Mouse (Mus musculus): ENCODE data around the gene Rims1. TPM values are rescaled to one million over a fixed set of nuclear protein-coding genes. Genes with fewer than 3 reads are reported as not detected.

The Rims1 gene
- polyA plus RNA-seq, 1 experiment from 2014 or later: 7.9 TPM

GRCm38 (mm10) chr1:22683455-22683854 is 122.3 kb downstream of the Rims1 start:
- no peak overlapping the region for H3K9ac ChIP-seq (ENCODE audit: low read length)
- H3K4me1 ChIP-seq (replicated peaks; ENCODE audit: control insufficient read depth, insufficient read depth): no peaks in the 10 kb centered on the region
- no peaks in the 10 kb centered on the region for H3K27me3 ChIP-seq (ENCODE audit: control insufficient read depth, insufficient read depth, low read length)
- no peaks in the 10 kb centered on the region for H3K9me3 ChIP-seq (ENCODE audit: control insufficient read depth, low read length)
- H3K36me3 ChIP-seq (ENCODE audit: control insufficient read depth, insufficient read depth, low read length): no peaks in the 10 kb centered on the region
- WGBS: 72% methylated on average over 4 of the region's 4 CpGs
- H3K4me2 ChIP-seq (replicated peaks; ENCODE audit: low read depth): no peak overlapping the region
- TF ChIP-seq EP300 (optimal IDR thresholded peaks at IDR 0.05): no peak
- no peak for TF ChIP-seq CTCF (IDR thresholded peaks at IDR 0.05; ENCODE audit: low read depth)
- ATAC-seq (ENCODE audit: low FRiP score, low TSS enrichment): no peak
- H3K4me3 ChIP-seq (ENCODE audit: low read depth, low read length): no peak overlapping the region
- H3K27ac ChIP-seq (replicated peaks): no peak overlapping the region
- DNase-seq (ENCODE audit: low spot score): no peak

- no peak overlapping the region for H3K27ac ChIP-seq (replicated peaks)
- no peak for ATAC-seq (ENCODE audit: low FRiP score, low TSS enrichment)
These were observed 141.6 kb downstream of the Rims1 start for GRCm38 (mm10) chr1:22664196-22664595.

DNA sequence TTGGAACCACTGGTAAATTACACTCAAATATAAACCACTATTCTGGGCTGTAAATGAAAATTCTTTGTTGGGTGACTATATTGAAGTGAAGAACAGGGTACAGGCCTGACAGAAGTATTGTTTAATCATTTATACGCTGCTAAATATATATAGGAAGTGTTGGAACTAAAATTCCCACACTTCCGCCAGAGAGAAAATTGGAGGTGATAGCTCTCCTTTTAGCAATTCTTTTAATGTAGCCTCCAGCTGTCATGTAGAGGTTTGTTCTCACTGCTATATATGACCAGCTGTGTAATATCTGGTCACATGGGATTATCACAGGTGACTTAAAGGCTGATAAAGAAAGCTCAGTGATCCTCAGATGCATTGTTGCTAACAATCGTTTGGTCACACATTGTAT is 144.0 kb downstream of the Rims1 start:
- Histone ChIP-seq H3K27ac (replicated peaks) (no peak overlapping the region), H3K36me3 (ENCODE audit: control insufficient read depth, insufficient read depth, low read length) (no peaks in the 10 kb centered on the region), H3K27me3 (ENCODE audit: control insufficient read depth, insufficient read depth, low read length) (no peaks in the 10 kb centered on the region), H3K9ac (ENCODE audit: low read length) (no peak overlapping the region), H3K4me3 (ENCODE audit: low read depth, low read length) (no peak overlapping the region), H3K4me2 (replicated peaks; ENCODE audit: low read depth) (no peak overlapping the region), H3K4me1 (replicated peaks; ENCODE audit: control insufficient read depth, insufficient read depth) (no peaks in the 10 kb centered on the region), H3K9me3 (ENCODE audit: control insufficient read depth, low read length) (no peaks in the 10 kb centered on the region)
- DNase-seq (ENCODE audit: low spot score) (no peak), ATAC-seq (ENCODE audit: low FRiP score, low TSS enrichment) (no peak)
- TF ChIP-seq CTCF (IDR thresholded peaks at IDR 0.05; ENCODE audit: low read depth) (no peak), EP300 (optimal IDR thresholded peaks at IDR 0.05) (no peak)
- WGBS: 82% methylated on average over 3 of the region's 3 CpGs

More at GRCm38 (mm10) chr1:22664196-22664595, 141.6 kb downstream of the Rims1 start:
- TF ChIP-seq EP300 (optimal IDR thresholded peaks at IDR 0.05) (no peak), CTCF (IDR thresholded peaks at IDR 0.05; ENCODE audit: low read depth) (no peak)
- H3K27me3 ChIP-seq (ENCODE audit: control insufficient read depth, insufficient read depth, low read length): no peaks in the 10 kb centered on the region
- H3K4me2 ChIP-seq (replicated peaks; ENCODE audit: low read depth): no peak overlapping the region
- no peaks in the 10 kb centered on the region for H3K36me3 ChIP-seq (ENCODE audit: control insufficient read depth, insufficient read depth, low read length)
- H3K9me3 ChIP-seq (ENCODE audit: control insufficient read depth, low read length): no peaks in the 10 kb centered on the region
- H3K4me1 ChIP-seq (replicated peaks; ENCODE audit: control insufficient read depth, insufficient read depth): no peaks in the 10 kb centered on the region
- H3K4me3 ChIP-seq (ENCODE audit: low read depth, low read length): no peak overlapping the region
- no peak for DNase-seq (ENCODE audit: low spot score)
- H3K9ac ChIP-seq (ENCODE audit: low read length): no peak overlapping the region
- WGBS: 86% methylated on average over 6 of the region's 6 CpGs

GRCm38 (mm10) chr1:22655983-22656382 is 149.8 kb downstream of the Rims1 start:
- Histone ChIP-seq H3K4me2 (replicated peaks; ENCODE audit: low read depth) (no peak overlapping the region), H3K4me3 (ENCODE audit: low read depth, low read length) (no peak overlapping the region), H3K27me3 (ENCODE audit: control insufficient read depth, insufficient read depth, low read length) (no peaks in the 10 kb centered on the region), H3K36me3 (ENCODE audit: control insufficient read depth, insufficient read depth, low read length) (no peaks in the 10 kb centered on the region), H3K27ac (replicated peaks) (no peak overlapping the region), H3K9ac (ENCODE audit: low read length) (no peak overlapping the region), H3K4me1 (replicated peaks; ENCODE audit: control insufficient read depth, insufficient read depth) (no peaks in the 10 kb centered on the region), H3K9me3 (ENCODE audit: control insufficient read depth, low read length) (no peaks in the 10 kb centered on the region)
- ATAC-seq (ENCODE audit: low FRiP score, low TSS enrichment): no peak
- DNase-seq (ENCODE audit: low spot score): no peak
- no peak for TF ChIP-seq CTCF (IDR thresholded peaks at IDR 0.05; ENCODE audit: low read depth)
- no peak for TF ChIP-seq EP300 (optimal IDR thresholded peaks at IDR 0.05)

DNA sequence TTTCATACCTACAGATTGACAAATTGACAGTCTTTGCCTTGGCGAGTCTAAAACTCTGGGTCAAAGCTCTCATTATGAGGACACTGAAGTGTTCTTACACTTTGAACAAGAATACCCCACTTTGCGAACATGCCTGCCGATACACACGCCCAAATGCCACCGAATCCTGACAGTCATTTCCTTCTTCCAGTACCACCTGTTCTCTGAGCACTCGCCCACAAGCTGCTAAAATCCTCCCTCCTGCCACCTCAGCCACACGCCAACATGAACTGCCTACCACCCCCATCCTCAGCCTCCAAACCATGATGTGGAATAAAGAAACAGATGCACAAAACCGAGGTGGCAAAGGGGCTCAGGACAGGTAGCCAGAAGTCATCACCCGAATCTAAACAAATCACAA is 150.9 kb downstream of the Rims1 start:
- TF ChIP-seq CTCF (IDR thresholded peaks at IDR 0.05; ENCODE audit: low read depth): no peak
- H3K4me2 ChIP-seq (replicated peaks; ENCODE audit: low read depth): no peak overlapping the region
- H3K4me3 ChIP-seq (ENCODE audit: low read depth, low read length): no peak overlapping the region
- no peak overlapping the region for H3K27ac ChIP-seq (replicated peaks)
- no peak for DNase-seq (ENCODE audit: low spot score)
- no peak overlapping the region for H3K9ac ChIP-seq (ENCODE audit: low read length)
- 82% methylated on average over 9 of the region's 9 CpGs for WGBS
- H3K4me1 ChIP-seq (replicated peaks; ENCODE audit: control insufficient read depth, insufficient read depth): no peaks in the 10 kb centered on the region
- no peaks in the 10 kb centered on the region for H3K36me3 ChIP-seq (ENCODE audit: control insufficient read depth, insufficient read depth, low read length)
- ATAC-seq (ENCODE audit: low FRiP score, low TSS enrichment): no peak
- H3K9me3 ChIP-seq (ENCODE audit: control insufficient read depth, low read length): no peaks in the 10 kb centered on the region
- H3K27me3 ChIP-seq (ENCODE audit: control insufficient read depth, insufficient read depth, low read length): no peaks in the 10 kb centered on the region

- H3K9me3 ChIP-seq (ENCODE audit: control insufficient read depth, low read length): no peaks in the 10 kb centered on the region
- H3K9ac ChIP-seq (ENCODE audit: low read length): no peak overlapping the region
- 66% methylated on average over 7 of the region's 7 CpGs for WGBS
- no peaks in the 10 kb centered on the region for H3K36me3 ChIP-seq (ENCODE audit: control insufficient read depth, insufficient read depth, low read length)
- no peak overlapping the region for H3K4me2 ChIP-seq (replicated peaks; ENCODE audit: low read depth)
- no peak overlapping the region for H3K4me3 ChIP-seq (ENCODE audit: low read depth, low read length)
- no peak overlapping the region for H3K27ac ChIP-seq (replicated peaks)
- H3K27me3 ChIP-seq (ENCODE audit: control insufficient read depth, insufficient read depth, low read length): no peaks in the 10 kb centered on the region
- TF ChIP-seq CTCF (IDR thresholded peaks at IDR 0.05; ENCODE audit: low read depth) (no peak), EP300 (optimal IDR thresholded peaks at IDR 0.05) (no peak)
- H3K4me1 ChIP-seq (replicated peaks; ENCODE audit: control insufficient read depth, insufficient read depth): no peaks in the 10 kb centered on the region
- DNase-seq (ENCODE audit: low spot score) (no peak), ATAC-seq (ENCODE audit: low FRiP score, low TSS enrichment) (no peak)
These were observed 155.2 kb downstream of the Rims1 start for GRCm38 (mm10) chr1:22650588-22650987.

Data from stomach, postnatal 0 days (tissue).